Mouse (Mus musculus) embryonic facial prominence, embryonic 15.5 days (tissue): ENCODE data around the gene Sdccag8. TPM values are rescaled to one million over a fixed set of nuclear protein-coding genes. Genes with fewer than 3 reads are reported as not detected.

Source experiments
- ATAC-seq: fragments of 200-750 bp; cut with Nextera tagmentation; 2 replicates; pipeline ENCODE4 v1.8.0; 2017; ENCODE audit warnings: low read depth, moderate TSS enrichment; ENCODE audit not compliant: insufficient number of reproducible peaks, low FRiP score, low TSS enrichment
- H3K27ac ChIP-seq: fragments of 300-500 bp; sonication (generic); replicated peaks from 2 replicates; pipeline ENCODE4 v1.5.1; 2015; ENCODE audit warnings: mild to moderate bottlenecking, inconsistent platforms
- H3K27me3 ChIP-seq: fragments of 300-500 bp; sonication (generic); 2 replicates; pipeline ENCODE4 v1.6.1; 2015; ENCODE audit warnings: inconsistent platforms
- H3K36me3 ChIP-seq: fragments of 300-500 bp; sonication (generic); 2 replicates; pipeline ENCODE4 v1.6.1; 2015; ENCODE audit warnings: mild to moderate bottlenecking, inconsistent platforms
- H3K4me1 ChIP-seq: fragments of 300-500 bp; sonication (generic); 2 replicates; pipeline ENCODE4 v1.6.1; 2015; ENCODE audit warnings: inconsistent platforms
- H3K4me2 ChIP-seq: fragments of 300-500 bp; sonication (generic); replicated peaks from 2 replicates; pipeline ENCODE4 v1.6.1; 2015; ENCODE audit warnings: mild to moderate bottlenecking, inconsistent platforms
- H3K4me3 ChIP-seq: fragments of 300-500 bp; sonication (generic); replicated peaks from 2 replicates; pipeline ENCODE4 v1.5.1; 2015; ENCODE audit warnings: mild to moderate bottlenecking, inconsistent platforms
- H3K9ac ChIP-seq: fragments of 300-500 bp; sonication (generic); 2 replicates; pipeline ENCODE4 v1.6.1; 2015; ENCODE audit warnings: inconsistent platforms
- H3K9me3 ChIP-seq: fragments of 300-500 bp; sonication (generic); replicated peaks from 2 replicates; pipeline ENCODE4 v1.6.1; 2016; ENCODE audit warnings: inconsistent platforms
- WGBS: fragments of 180-500 bp; shearing (Covaris S2); methylation state at CpG from one replicate; pipeline ENCODE4 v1.1.7; 2015; 5-methylcytosine and 5-hydroxymethylcytosine counted together
- polyA plus RNA-seq: library from polyadenylated mRNA; unstranded; fragments of >200 nt; fragmentation: Nextera tagmentation; extraction: Ambion mirVana; gene quantifications from 2 replicates; pipeline ENCODE4 v1.2.1, GENCODE M21; 2015

The Sdccag8 gene
- polyA plus RNA-seq, 1 experiment from 2014 or later: 21.4 TPM

DNA sequence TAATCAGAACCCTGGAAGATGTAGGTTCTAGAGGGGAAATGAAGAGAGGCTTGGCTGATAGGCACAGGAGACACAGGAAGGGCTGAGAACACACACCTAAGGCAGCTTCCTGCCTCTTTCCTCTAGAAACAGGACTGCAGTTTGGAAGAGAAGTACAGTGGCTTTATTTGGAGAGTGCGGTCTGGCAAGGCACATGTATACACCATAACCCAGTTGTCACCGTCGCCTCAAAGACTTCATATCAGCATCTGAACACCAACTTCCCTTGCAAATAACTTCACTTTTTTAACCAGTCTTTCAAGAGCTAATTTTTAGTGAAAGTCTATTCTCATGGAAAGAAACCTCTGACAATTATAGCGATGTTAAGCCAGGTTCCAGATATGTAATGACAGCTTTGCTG, 177.0 kb downstream of the Sdccag8 start:
- Histone ChIP-seq H3K36me3 (no peaks in the 10 kb centered on the region), H3K9me3 (no peaks in the 10 kb centered on the region), H3K27ac (no peak overlapping the region), H3K4me1 (peaks cover 43% of the 10 kb centered on the region), H3K4me2 (no peak overlapping the region), H3K9ac (no peak overlapping the region), H3K4me3 (no peak overlapping the region), H3K27me3 (no peaks in the 10 kb centered on the region)
- no peak for ATAC-seq
- WGBS: 91% methylated on average over 4 of the region's 4 CpGs

DNA sequence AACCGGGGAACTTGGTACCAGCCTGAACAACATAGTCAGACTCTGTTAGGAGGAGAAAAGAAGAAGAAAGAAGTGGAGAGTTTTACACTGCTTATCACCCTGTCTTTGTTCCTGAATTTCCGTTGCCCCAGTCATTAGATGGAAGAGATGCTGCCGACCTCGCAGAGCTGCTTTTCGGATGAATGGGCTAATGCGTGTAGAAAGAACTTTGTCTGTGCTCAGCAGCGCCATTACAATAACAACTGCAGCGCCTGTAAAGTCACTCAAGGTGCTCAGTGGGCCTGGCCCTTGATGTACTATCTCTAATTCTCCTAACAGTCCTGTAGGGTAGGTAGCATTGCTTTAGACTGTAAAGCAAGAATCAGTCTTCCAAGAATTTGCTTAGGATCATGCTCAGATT, 178.1 kb downstream of the Sdccag8 start:
- H3K9me3 ChIP-seq: no peaks in the 10 kb centered on the region
- no peaks in the 10 kb centered on the region for H3K36me3 ChIP-seq
- 77% methylated on average over 8 of the region's 8 CpGs for WGBS
- no peak for ATAC-seq
- H3K4me3 ChIP-seq: no peak overlapping the region
- H3K4me2 ChIP-seq: no peak overlapping the region
- H3K27me3 ChIP-seq: no peaks in the 10 kb centered on the region
- H3K4me1 ChIP-seq: peaks cover 41% of the 10 kb centered on the region
- H3K27ac ChIP-seq: no peak overlapping the region
- H3K9ac ChIP-seq: no peak overlapping the region

DNA sequence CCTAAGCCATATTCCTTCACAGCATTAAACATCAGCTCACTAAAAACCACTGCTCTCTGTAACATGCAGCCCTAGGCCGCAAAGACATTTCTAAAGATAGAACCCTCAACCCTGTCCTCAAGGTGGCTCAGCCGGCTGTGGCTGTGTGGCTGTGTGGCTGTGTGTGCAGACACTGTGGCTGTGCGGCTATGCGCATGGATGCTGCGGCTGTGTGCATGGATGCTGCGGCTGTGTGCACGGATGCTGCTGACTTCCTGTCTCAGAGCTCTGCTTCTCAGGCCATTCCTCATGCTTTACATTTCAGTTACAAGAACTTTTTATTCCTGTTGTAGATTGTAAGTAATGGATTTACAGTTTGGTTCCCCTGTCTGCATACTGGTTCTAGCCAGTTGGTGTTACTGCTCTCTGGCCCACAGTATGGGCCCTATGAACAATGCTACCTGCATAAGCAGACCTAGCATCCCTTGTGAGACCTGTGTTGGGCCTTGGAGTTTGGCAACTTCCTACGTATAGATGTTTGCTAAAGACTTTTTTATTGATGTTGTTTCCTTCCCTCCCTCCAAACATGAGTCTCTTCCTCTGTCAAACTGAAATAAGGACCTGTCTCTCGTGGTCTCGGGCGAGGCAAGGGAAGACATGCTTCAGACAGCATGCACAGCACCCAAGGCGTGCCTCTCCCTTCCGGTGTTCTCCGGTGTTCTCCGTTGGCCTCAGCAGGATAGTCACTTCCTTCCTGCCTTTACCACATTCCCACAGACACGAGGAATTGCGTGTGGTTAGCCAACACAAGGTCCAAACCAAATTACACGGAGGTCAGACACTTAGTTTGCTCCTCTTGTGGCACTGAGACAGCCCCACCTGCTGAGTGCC, 178.9 kb downstream of the Sdccag8 start:
- no peaks in the 10 kb centered on the region for H3K36me3 ChIP-seq
- peaks cover 46% of the 10 kb centered on the region for H3K4me1 ChIP-seq
- no peak overlapping the region for H3K9ac ChIP-seq
- 79% methylated on average over 18 of the region's 18 CpGs for WGBS
- H3K4me2 ChIP-seq: no peak overlapping the region
- peaks cover 5% of the 10 kb centered on the region; the same call in 1 of the 2 replicates for H3K27me3 ChIP-seq
- no peak overlapping the region for H3K4me3 ChIP-seq
- peak overlapping the region; percentile 63; the same call in 1 of the 2 replicates for H3K27ac ChIP-seq
- H3K9me3 ChIP-seq: no peaks in the 10 kb centered on the region
- ATAC-seq: no peak

DNA sequence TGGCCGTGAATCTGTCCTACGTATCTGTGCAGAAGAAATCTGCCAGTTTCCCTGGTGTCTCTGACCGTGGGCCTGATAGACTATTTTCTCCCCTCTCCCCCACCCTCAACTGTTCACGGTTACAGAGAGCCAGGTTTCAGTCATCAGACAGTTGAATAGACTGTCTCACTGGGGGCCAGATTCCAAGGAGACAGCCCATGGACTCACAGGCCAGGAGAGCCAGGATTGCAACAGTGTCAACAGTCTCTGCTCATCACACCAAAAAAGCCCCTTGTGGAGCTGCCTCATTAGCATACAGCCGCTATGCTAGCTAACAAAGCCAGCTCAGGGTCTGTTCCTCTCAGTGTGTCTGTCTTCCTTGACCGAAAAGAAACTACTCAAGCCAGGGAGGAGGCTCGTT, 179.6 kb downstream of the Sdccag8 start:
- no peak overlapping the region for H3K9ac ChIP-seq
- H3K27me3 ChIP-seq: peaks cover 5% of the 10 kb centered on the region; the same call in 1 of the 2 replicates
- H3K27ac ChIP-seq: peak overlapping the region; percentile 63
- WGBS: 35% methylated on average over 7 of the region's 7 CpGs
- H3K36me3 ChIP-seq: no peaks in the 10 kb centered on the region
- H3K9me3 ChIP-seq: no peaks in the 10 kb centered on the region
- H3K4me1 ChIP-seq: peaks cover 46% of the 10 kb centered on the region
- no peak for ATAC-seq
- H3K4me3 ChIP-seq: no peak overlapping the region
- no peak overlapping the region for H3K4me2 ChIP-seq

DNA sequence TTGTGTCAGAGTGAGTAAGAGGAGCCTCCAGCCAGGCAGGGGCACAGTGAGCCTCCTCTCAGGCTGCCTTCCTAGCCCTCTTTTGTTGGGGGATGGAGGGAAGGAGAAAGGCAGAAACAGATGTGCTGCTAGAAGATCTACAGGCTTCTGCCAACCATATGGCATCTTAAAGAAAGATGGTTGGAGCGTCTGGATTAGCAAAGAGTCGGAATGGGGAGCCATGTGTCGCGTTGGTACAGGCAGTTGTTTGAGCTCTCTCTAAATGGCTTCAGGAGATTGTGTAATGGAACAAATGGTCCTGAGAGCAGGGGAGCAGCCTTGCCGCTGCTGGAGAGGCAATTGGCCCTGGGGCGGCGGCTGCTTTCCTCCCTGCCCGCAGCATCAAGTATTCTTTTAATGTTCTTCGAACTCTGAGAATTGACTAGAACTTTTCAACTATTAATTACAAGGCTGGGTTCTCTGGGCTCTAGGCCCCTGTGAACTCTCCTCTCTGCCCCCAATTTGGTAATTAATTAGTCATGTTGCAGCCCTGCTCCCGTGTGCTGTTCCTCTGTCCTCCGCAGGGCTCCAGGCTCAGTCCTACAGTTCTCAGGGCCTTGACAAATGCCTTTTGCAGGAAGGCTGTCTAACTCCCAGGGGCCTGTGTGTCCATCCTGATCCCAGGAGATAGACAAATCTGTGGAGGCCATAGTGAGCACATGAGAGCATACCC, 180.4 kb downstream of the Sdccag8 start:
- peaks cover 5% of the 10 kb centered on the region for H3K27me3 ChIP-seq
- H3K4me1 ChIP-seq: peaks cover 46% of the 10 kb centered on the region
- ATAC-seq: peak; percentile 66

DNA sequence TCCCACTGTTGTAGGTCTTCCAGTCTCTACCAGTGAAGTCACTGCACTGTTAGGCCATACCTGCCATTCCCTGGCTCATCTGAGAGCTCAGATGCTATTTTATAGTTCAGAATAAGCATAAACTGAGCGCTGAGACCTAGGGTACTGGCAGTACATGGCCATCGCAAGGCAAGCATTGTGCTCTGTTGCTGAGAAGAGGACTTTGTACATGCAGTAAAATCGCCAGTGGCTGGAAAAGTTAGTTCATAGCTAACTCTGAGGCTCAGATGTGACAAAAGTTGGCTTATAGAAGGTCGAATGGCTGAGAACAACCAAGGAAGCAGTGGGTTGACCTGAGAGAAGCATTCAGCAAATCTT, 180.9 kb downstream of the Sdccag8 start:
- Histone ChIP-seq H3K27ac (peak overlapping the region; percentile 72; the same call in 1 of the 2 replicates), H3K9me3 (no peaks in the 10 kb centered on the region), H3K4me3 (no peak overlapping the region), H3K4me2 (no peak overlapping the region), H3K4me1 (peaks cover 46% of the 10 kb centered on the region), H3K36me3 (no peaks in the 10 kb centered on the region), H3K9ac (no peak overlapping the region), H3K27me3 (peaks cover 5% of the 10 kb centered on the region)
- WGBS: 85% methylated on average over 4 of the region's 4 CpGs
- no peak for ATAC-seq

More for the DNA sequence above, 180.4 kb downstream of the Sdccag8 start:
- WGBS: 15% methylated on average over 11 of the region's 11 CpGs
- no peak overlapping the region for H3K4me3 ChIP-seq
- peak overlapping the region; percentile 72; the same call in 1 of the 2 replicates for H3K27ac ChIP-seq
- H3K9ac ChIP-seq: no peak overlapping the region
- no peaks in the 10 kb centered on the region for H3K36me3 ChIP-seq
- no peak overlapping the region for H3K4me2 ChIP-seq
- H3K9me3 ChIP-seq: no peaks in the 10 kb centered on the region

DNA sequence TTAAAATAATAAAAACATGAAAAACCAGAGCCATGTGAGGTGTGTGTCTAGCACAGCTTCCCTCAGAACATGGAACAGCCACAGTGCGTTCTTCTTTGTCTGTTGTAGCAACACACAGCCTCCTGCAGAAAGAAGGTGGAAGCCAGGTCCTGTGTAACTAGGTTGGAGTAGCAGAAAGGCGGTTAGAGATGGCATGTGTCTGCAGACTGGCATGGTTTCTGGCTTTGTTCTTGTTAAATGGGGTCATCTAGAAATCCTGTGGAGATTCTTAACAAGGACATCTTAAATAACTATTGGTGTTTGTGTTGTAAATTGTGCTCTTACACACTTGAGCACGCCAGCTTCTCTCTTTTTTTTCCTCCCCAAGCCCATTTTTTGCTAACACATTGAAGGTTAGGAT, 181.7 kb downstream of the Sdccag8 start:
- no peak overlapping the region for H3K4me3 ChIP-seq
- H3K36me3 ChIP-seq: no peaks in the 10 kb centered on the region
- H3K4me2 ChIP-seq: no peak overlapping the region
- no peak overlapping the region for H3K27ac ChIP-seq
- peaks cover 5% of the 10 kb centered on the region for H3K27me3 ChIP-seq
- no peak for ATAC-seq
- H3K4me1 ChIP-seq: peaks cover 46% of the 10 kb centered on the region
- no peak overlapping the region for H3K9ac ChIP-seq
- WGBS: 94% methylated on average over 3 of the region's 3 CpGs
- H3K9me3 ChIP-seq: no peaks in the 10 kb centered on the region

DNA sequence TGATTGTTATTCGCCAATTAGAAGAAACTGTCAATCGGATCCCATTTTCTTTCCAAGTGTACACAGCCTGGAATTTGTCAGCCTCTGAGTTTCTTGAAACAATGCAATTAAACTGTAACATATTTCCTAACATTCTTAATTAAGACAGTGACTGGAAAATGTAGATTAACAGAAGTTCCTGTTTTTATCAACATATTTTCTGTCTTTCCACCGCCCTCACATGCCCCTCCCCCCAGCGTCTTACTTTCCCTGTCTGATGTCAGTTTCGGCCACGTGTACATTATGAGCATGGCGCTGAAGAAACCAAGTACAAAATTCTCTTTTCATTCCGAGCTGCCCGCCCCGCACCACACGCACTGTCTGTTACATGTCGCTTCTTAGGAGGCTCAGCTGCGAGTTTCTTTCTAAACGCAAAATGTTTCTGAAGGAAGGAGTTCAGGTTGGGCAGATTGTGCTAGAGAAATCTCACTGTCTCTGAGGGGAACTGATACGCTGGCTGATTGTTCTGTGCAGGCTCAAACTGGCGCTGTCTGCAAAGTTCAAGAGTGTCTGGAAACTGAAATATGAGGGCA, 182.3 kb downstream of the Sdccag8 start:
- H3K36me3 ChIP-seq: no peaks in the 10 kb centered on the region
- H3K9me3 ChIP-seq: no peaks in the 10 kb centered on the region
- H3K4me2 ChIP-seq: peak overlapping the region; percentile 31
- H3K4me3 ChIP-seq: no peak overlapping the region; the same call in 1 of the 2 replicates
- no peak for ATAC-seq
- H3K4me1 ChIP-seq: peaks cover 46% of the 10 kb centered on the region
- WGBS: 27% methylated on average over 16 of the region's 16 CpGs
- H3K27ac ChIP-seq: no peak overlapping the region
- H3K27me3 ChIP-seq: peaks cover 5% of the 10 kb centered on the region
- no peak overlapping the region for H3K9ac ChIP-seq

DNA sequence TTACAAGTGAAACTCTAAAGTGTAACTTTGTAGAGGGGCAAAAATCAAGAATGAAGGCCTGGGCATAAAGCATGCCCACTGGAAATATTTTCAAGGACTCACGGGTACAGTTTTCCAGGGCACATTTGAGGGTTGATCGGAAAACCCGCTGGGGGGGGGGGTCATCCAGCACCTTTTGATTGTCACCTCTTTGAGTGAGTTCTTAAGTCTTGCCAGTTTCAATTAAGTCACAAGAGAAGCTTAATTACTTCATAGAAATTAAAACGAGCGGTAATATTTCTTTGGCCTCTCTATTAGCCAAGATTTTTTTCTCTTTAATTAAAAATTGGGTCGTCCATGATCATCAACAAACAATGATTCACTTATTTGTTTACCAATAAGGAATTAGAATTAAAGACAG, 182.8 kb downstream of the Sdccag8 start:
- no peak overlapping the region for H3K27ac ChIP-seq
- peaks cover 46% of the 10 kb centered on the region for H3K4me1 ChIP-seq
- H3K36me3 ChIP-seq: no peaks in the 10 kb centered on the region
- H3K4me3 ChIP-seq: no peak overlapping the region
- 51% methylated on average over 6 of the region's 6 CpGs for WGBS
- H3K9ac ChIP-seq: no peak overlapping the region
- H3K27me3 ChIP-seq: peaks cover 5% of the 10 kb centered on the region
- no peaks in the 10 kb centered on the region for H3K9me3 ChIP-seq
- no peak for ATAC-seq
- peak overlapping the region; percentile 31; the same call in 1 of the 2 replicates for H3K4me2 ChIP-seq

DNA sequence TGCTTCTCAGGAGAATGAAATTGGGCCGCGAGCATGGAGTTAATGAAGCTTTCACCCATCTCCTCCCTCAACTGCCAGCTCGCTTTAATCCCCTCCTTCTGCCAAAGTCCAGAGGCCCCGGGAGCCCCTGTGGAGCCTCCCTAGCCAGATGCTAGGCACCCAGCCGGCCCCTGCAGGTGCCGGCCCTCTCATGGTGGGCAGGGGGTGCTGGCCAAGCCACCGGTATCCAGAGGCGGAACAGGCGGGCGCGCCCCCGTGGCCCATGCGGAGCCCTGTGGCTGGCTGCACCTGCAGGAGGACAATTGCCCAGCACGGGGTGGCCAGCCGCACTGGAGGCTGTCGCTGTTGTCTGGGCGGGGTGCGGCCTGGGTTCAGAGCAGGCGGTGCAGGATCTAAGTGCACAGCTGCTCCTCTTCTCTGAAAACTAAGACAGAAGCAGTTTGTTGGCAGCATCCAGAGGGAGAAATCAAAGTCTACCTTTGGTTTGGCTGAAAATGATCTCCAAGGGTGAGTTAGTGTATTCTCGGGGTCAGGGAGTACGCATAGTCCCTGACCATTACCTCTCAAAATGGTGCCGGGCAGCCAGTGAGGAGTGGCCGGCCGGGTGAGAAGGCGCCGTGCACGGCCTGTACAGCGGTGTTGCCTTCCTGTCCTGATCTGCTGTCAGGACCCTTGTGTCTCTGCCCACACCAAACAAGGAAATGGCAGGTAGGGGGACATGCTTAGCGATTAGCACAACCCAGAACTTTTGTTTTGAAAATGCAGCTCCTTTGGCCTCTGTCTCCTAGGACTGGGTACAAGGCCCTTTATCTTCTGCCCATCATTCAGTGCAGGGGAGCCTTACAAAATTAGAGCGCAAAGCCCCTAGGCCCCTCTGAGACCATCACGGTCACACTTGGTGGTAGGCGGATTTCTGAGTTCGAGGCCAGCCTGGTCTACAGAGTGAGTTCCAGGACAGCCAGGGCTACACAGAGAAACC, 183.5 kb downstream of the Sdccag8 start:
- 0 out of 2 replicates have a peak, but pooled peaks have one; percentile 16 for ATAC-seq
- Histone ChIP-seq H3K27me3 (peaks cover 5% of the 10 kb centered on the region), H3K4me2 (no peak overlapping the region), H3K36me3 (no peaks in the 10 kb centered on the region), H3K4me1 (peaks cover 46% of the 10 kb centered on the region), H3K9ac (no peak overlapping the region), H3K4me3 (no peak overlapping the region), H3K9me3 (no peaks in the 10 kb centered on the region), H3K27ac (0 out of 2 replicates have a peak overlapping the region, but pooled peaks have one; percentile 17)
- 56% methylated on average over 33 of the region's 33 CpGs for WGBS
